Mouse (Mus musculus) limb, embryonic 15.5 days (tissue): Measurements from ENCODE around the gene Prex1. TPM values are rescaled to one million over a fixed set of nuclear protein-coding genes. Genes with fewer than 3 reads are reported as not detected.
"Not testable (repeated sequence)": the region's sequence is repeated elsewhere in the genome, so short reads cannot be mapped to it uniquely, and the experiment has no call there.

Experiments
- ATAC-seq: fragments of 200-750 bp; cut with Nextera tagmentation; 2 replicates; pipeline ENCODE4 v1.8.0; 2017; ENCODE audit warnings: low read depth, moderate TSS enrichment; ENCODE audit not compliant: insufficient number of reproducible peaks, low FRiP score, low TSS enrichment
- H3K27ac ChIP-seq: fragments of 300-500 bp; sonication (generic); 2 replicates; pipeline ENCODE4 v1.5.1; 2015; ENCODE audit warnings: moderate library complexity, mild to moderate bottlenecking, inconsistent platforms
- H3K27me3 ChIP-seq: fragments of 300-500 bp; sonication (generic); 2 replicates; pipeline ENCODE4 v1.6.1; 2015; ENCODE audit warnings: inconsistent platforms
- H3K36me3 ChIP-seq: fragments of 300-500 bp; sonication (generic); 2 replicates; pipeline ENCODE4 v1.6.1; 2015; ENCODE audit warnings: inconsistent platforms
- H3K4me1 ChIP-seq: fragments of 300-500 bp; sonication (generic); 2 replicates; pipeline ENCODE4 v1.6.1; 2015; ENCODE audit warnings: inconsistent platforms
- H3K4me2 ChIP-seq: fragments of 300-500 bp; sonication (generic); 2 replicates; pipeline ENCODE4 v1.6.1; 2015; ENCODE audit warnings: mild to moderate bottlenecking, inconsistent platforms
- H3K4me3 ChIP-seq: fragments of 300-500 bp; sonication (generic); 2 replicates; pipeline ENCODE4 v1.5.1; 2015; ENCODE audit warnings: mild to moderate bottlenecking, inconsistent platforms
- H3K9ac ChIP-seq: fragments of 300-500 bp; sonication (generic); 2 replicates; pipeline ENCODE4 v1.6.1; 2015; ENCODE audit warnings: inconsistent platforms
- H3K9me3 ChIP-seq: fragments of 300-500 bp; sonication (generic); 2 replicates; pipeline ENCODE4 v1.6.1; 2016; ENCODE audit warnings: inconsistent platforms
- WGBS: fragments of 180-500 bp; shearing (Covaris S2); methylation state at CpG from one replicate; pipeline ENCODE4 v1.1.7; 2015; 5-methylcytosine and 5-hydroxymethylcytosine counted together
- polyA plus RNA-seq: library from polyadenylated mRNA; unstranded; fragments of >200 nt; fragmentation: Nextera tagmentation; extraction: Ambion mirVana; gene quantifications from 2 replicates; pipeline ENCODE4 v1.2.1, GENCODE M21; 2015

The Prex1 gene
- polyA plus RNA-seq, 1 experiment from 2014 or later = 19.1 TPM

- 0 out of 2 replicates have a peak, but pooled peaks cover 4% of the 10 kb centered on the region for H3K4me1 ChIP-seq
- H3K9me3 ChIP-seq = no peaks in the 10 kb centered on the region
- H3K36me3 ChIP-seq = no peaks in the 10 kb centered on the region
- H3K4me2 ChIP-seq = peak overlapping the region; percentile 25
- H3K4me3 ChIP-seq = peak overlapping the region; percentile 7; the same call in 1 of the 2 replicates
- peak overlapping the region; percentile 40; the same call in 1 of the 2 replicates for H3K27ac ChIP-seq
- H3K27me3 ChIP-seq = no peaks in the 10 kb centered on the region
- no peak overlapping the region for H3K9ac ChIP-seq
- 13% methylated on average over 15 of the region's 15 CpGs for WGBS
- ATAC-seq = no peak
These were observed 21.9 kb upstream of the Prex1 start for GRCm38 (mm10) chr2:166735469-166736001.

GRCm38 (mm10) chr2:166732860-166733259, 19.2 kb upstream of the Prex1 start:
- peaks cover 19% of the 10 kb centered on the region for H3K4me1 ChIP-seq
- no peak overlapping the region for H3K27ac ChIP-seq
- 92% methylated on average over 2 of the region's 2 CpGs for WGBS
- H3K36me3 ChIP-seq = no peaks in the 10 kb centered on the region
- no peak overlapping the region for H3K9ac ChIP-seq
- no peak overlapping the region for H3K4me2 ChIP-seq
- no peak for ATAC-seq
- no peaks in the 10 kb centered on the region for H3K9me3 ChIP-seq
- H3K27me3 ChIP-seq = no peaks in the 10 kb centered on the region
- H3K4me3 ChIP-seq = no peak overlapping the region

- H3K36me3 ChIP-seq = no peaks in the 10 kb centered on the region
- no peaks in the 10 kb centered on the region for H3K9me3 ChIP-seq
These were observed 18.5 kb upstream of the Prex1 start for GRCm38 (mm10) chr2:166732146-166732545.

GRCm38 (mm10) chr2:166731102-166731883, 17.7 kb upstream of the Prex1 start:
- H3K27ac ChIP-seq, ATAC-seq, H3K27me3 ChIP-seq, H3K4me3 ChIP-seq, H3K9me3 ChIP-seq, H3K4me2 ChIP-seq, H3K9ac ChIP-seq, H3K36me3 ChIP-seq: not testable (repeated sequence)
- WGBS = 77% methylated on average over 1 of the region's 1 CpGs
- H3K4me1 ChIP-seq = peaks cover 19% of the 10 kb centered on the region

More at GRCm38 (mm10) chr2:166732146-166732545, 18.5 kb upstream of the Prex1 start:
- H3K4me1 ChIP-seq = peaks cover 19% of the 10 kb centered on the region
- no peaks in the 10 kb centered on the region for H3K27me3 ChIP-seq
- no peak overlapping the region for H3K27ac ChIP-seq
- no peak for ATAC-seq
- 83% methylated on average over 4 of the region's 4 CpGs for WGBS
- no peak overlapping the region for H3K4me2 ChIP-seq
- H3K9ac ChIP-seq = no peak overlapping the region
- H3K4me3 ChIP-seq = no peak overlapping the region

- peak overlapping the region; percentile 83 for H3K27ac ChIP-seq
- no peaks in the 10 kb centered on the region for H3K9me3 ChIP-seq
- H3K9ac ChIP-seq = no peak overlapping the region
- H3K4me2 ChIP-seq = no peak overlapping the region
- no peaks in the 10 kb centered on the region for H3K27me3 ChIP-seq
- no peak for ATAC-seq
- peaks cover 19% of the 10 kb centered on the region for H3K4me1 ChIP-seq
- H3K4me3 ChIP-seq = no peak overlapping the region
- H3K36me3 ChIP-seq = no peaks in the 10 kb centered on the region
- WGBS = 60% methylated on average over 6 of the region's 6 CpGs
These were observed 16.9 kb upstream of the Prex1 start for GRCm38 (mm10) chr2:166730567-166730915.

- Histone ChIP-seq H3K36me3 (no peaks in the 10 kb centered on the region), H3K27me3 (no peaks in the 10 kb centered on the region), H3K27ac (peak overlapping the region; percentile 83), H3K4me3 (no peak overlapping the region), H3K9ac (no peak overlapping the region), H3K4me2 (no peak overlapping the region), H3K9me3 (no peaks in the 10 kb centered on the region), H3K4me1 (peaks cover 19% of the 10 kb centered on the region)
- 20% methylated on average over 19 of the region's 19 CpGs for WGBS
- peak; percentile 19; the same call in 1 of the 2 replicates for ATAC-seq
These were observed 16.3 kb upstream of the Prex1 start for GRCm38 (mm10) chr2:166729656-166730566.

GRCm38 (mm10) chr2:166729045-166729444, 15.4 kb upstream of the Prex1 start:
- Histone ChIP-seq H3K27ac (no peak overlapping the region), H3K9ac (no peak overlapping the region), H3K27me3 (no peaks in the 10 kb centered on the region), H3K4me3 (no peak overlapping the region), H3K4me2 (no peak overlapping the region), H3K36me3 (no peaks in the 10 kb centered on the region), H3K4me1 (peaks cover 19% of the 10 kb centered on the region), H3K9me3 (no peaks in the 10 kb centered on the region)
- WGBS = 57% methylated on average over 3 of the region's 3 CpGs
- ATAC-seq = no peak

GRCm38 (mm10) chr2:166728261-166728680, 14.6 kb upstream of the Prex1 start:
- ATAC-seq = no peak
- no peaks in the 10 kb centered on the region for H3K9me3 ChIP-seq
- no peak overlapping the region for H3K9ac ChIP-seq
- H3K36me3 ChIP-seq = no peaks in the 10 kb centered on the region
- H3K4me1 ChIP-seq = peaks cover 19% of the 10 kb centered on the region
- H3K4me3 ChIP-seq = no peak overlapping the region
- no peaks in the 10 kb centered on the region for H3K27me3 ChIP-seq
- H3K4me2 ChIP-seq = no peak overlapping the region
- no peak overlapping the region; the same call in 1 of the 2 replicates for H3K27ac ChIP-seq
- 57% methylated on average over 3 of the region's 3 CpGs for WGBS

- Histone ChIP-seq H3K27me3 (no peaks in the 10 kb centered on the region), H3K36me3 (no peaks in the 10 kb centered on the region), H3K27ac (no peak overlapping the region), H3K9ac (no peak overlapping the region), H3K4me3 (no peak overlapping the region), H3K9me3 (no peaks in the 10 kb centered on the region), H3K4me2 (no peak overlapping the region), H3K4me1 (peaks cover 19% of the 10 kb centered on the region)
- no peak for ATAC-seq
- 80% methylated on average over 10 of the region's 10 CpGs for whole genome bisulfite sequencing
These were observed 14.2 kb upstream of the Prex1 start for GRCm38 (mm10) chr2:166727790-166728189.

GRCm38 (mm10) chr2:166726891-166727290, 13.3 kb upstream of the Prex1 start:
- no peak for ATAC-seq

GRCm38 (mm10) chr2:166720416-166720815, 6.8 kb upstream of the Prex1 start:
- Histone ChIP-seq H3K4me2 (no peak overlapping the region), H3K4me3 (no peak overlapping the region), H3K36me3 (no peaks in the 10 kb centered on the region), H3K9ac (no peak overlapping the region), H3K9me3 (no peaks in the 10 kb centered on the region), H3K27me3 (no peaks in the 10 kb centered on the region), H3K27ac (no peak overlapping the region), H3K4me1 (peaks cover 9% of the 10 kb centered on the region; the same call in 1 of the 2 replicates)
- 57% methylated on average over 3 of the region's 3 CpGs for WGBS
- no peak for ATAC-seq

More at GRCm38 (mm10) chr2:166726891-166727290, 13.3 kb upstream of the Prex1 start:
- Histone ChIP-seq H3K36me3 (no peaks in the 10 kb centered on the region), H3K27ac (no peak overlapping the region), H3K9ac (no peak overlapping the region), H3K4me1 (peaks cover 19% of the 10 kb centered on the region), H3K4me2 (no peak overlapping the region), H3K27me3 (no peaks in the 10 kb centered on the region), H3K9me3 (no peaks in the 10 kb centered on the region), H3K4me3 (no peak overlapping the region)
- 24% methylated on average over 6 of the region's 6 CpGs for WGBS
